In the genomic region with DNA sequence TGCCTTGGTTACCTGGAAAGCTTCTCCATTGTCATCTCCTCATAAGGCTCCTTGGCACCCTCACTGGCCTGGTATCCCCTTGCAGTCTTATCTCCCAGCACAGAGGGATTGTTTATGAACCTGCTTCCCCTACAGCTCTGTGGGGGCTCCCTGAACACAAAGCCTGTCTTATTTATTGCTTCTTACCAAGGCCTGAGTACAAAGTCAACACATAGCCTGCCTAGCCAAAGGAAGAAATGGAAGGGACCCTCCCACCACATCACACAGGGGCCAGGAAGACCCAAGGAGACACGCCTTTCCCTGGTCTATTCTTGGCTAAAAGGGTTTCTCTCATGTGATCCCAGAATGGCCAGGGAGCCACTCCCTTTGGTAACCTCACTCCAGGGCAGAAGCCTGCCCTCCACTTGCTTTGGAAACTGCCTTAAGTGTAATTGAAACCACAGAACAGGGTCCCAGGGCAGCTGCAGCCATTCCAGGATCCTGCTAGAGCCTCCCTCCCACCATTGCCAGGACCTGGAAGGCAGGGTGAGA, we compare ENCODE assay signal across 8 mouse cellular contexts. TPM values are rescaled to one million over a fixed set of nuclear protein-coding genes. Genes with fewer than 3 reads are reported as not detected.
A peak's percentile ranks its signal among the peaks of the same experiment; 100 is the strongest.
DNase-seq lines count a peak whose midpoint lies in the region; ATAC-seq and TF ChIP-seq lines count a peak whose summit lies in the region.

No protein-coding gene starts in this region.

- DNase-seq in midbrain, embryonic 14.5 days: no peak
- DNase-seq in heart, postnatal 0 days (ENCODE audit: low spot score): peak; percentile 59
- DNase-seq in kidney, postnatal 25 days: peak; percentile 40 to 74
- DNase-seq in urinary bladder, postnatal 25 days (ENCODE audit: low spot score): no peak
- no peak for DNase-seq in layer of hippocampus, postnatal 14 days (ENCODE audit: low spot score in 2 of 2)
- no peak for DNase-seq in cerebellum, adult 18-20 months

- no peaks in the 10 kb centered on the region for H3K9me3 ChIP-seq in midbrain, embryonic 14.5 days (ENCODE audit: control insufficient read depth, low read length)
- H3K9me3 ChIP-seq in midbrain, embryonic 13.5 days: no peaks in the 10 kb centered on the region
- no peaks in the 10 kb centered on the region for H3K9me3 ChIP-seq in heart, postnatal 0 days (replicated peaks; ENCODE audit: control insufficient read depth, low read length)
- no peaks in the 10 kb centered on the region for H3K9me3 ChIP-seq in stomach, embryonic 14.5 days (ENCODE audit: control insufficient read depth, low read depth, low read length)

- H3K27ac ChIP-seq in midbrain, embryonic 14.5 days (replicated peaks; ENCODE audit: low read depth, low read length): peak overlapping the region; percentile 26; the same call in 1 of the 2 replicates
- no peak overlapping the region for H3K27ac ChIP-seq in midbrain, embryonic 13.5 days
- H3K27ac ChIP-seq in heart, postnatal 0 days (ENCODE audit: low read depth): peak overlapping the region; percentile 91
- H3K27ac ChIP-seq in stomach, embryonic 14.5 days (ENCODE audit: low read length): peak overlapping the region; percentile 59; the same call in 1 of the 2 replicates

- TF ChIP-seq EP300 in heart, postnatal 0 days (IDR thresholded peaks at IDR 0.05; ENCODE audit: low read depth): peak; percentile 90

- WGBS in midbrain, embryonic 14.5 days: 32% methylated on average over 1 of the region's 1 CpGs
- WGBS in midbrain, embryonic 13.5 days: 50% methylated on average over 1 of the region's 1 CpGs
- 8% methylated on average over 1 of the region's 1 CpGs for WGBS in heart, postnatal 0 days
- 35% methylated on average over 1 of the region's 1 CpGs for WGBS in stomach, embryonic 14.5 days

- no peak for TF ChIP-seq CTCF in heart, postnatal 0 days (IDR thresholded peaks at IDR 0.05; ENCODE audit: low read depth)

- H3K4me3 ChIP-seq in midbrain, embryonic 14.5 days (replicated peaks; ENCODE audit: low read depth, low read length): no peak overlapping the region
- no peak overlapping the region for H3K4me3 ChIP-seq in midbrain, embryonic 13.5 days (replicated peaks)
- H3K4me3 ChIP-seq in heart, postnatal 0 days (ENCODE audit: low read depth, low read length): no peak overlapping the region
- no peak overlapping the region for H3K4me3 ChIP-seq in stomach, embryonic 14.5 days (ENCODE audit: low read depth, low read length)

- H3K9ac ChIP-seq in midbrain, embryonic 14.5 days (replicated peaks; ENCODE audit: low read length): no peak overlapping the region
- no peak overlapping the region for H3K9ac ChIP-seq in midbrain, embryonic 13.5 days (replicated peaks)
- 0 out of 2 replicates have a peak overlapping the region, but pooled peaks have one; percentile 18 for H3K9ac ChIP-seq in heart, postnatal 0 days (replicated peaks; ENCODE audit: low read depth, low read length)
- H3K9ac ChIP-seq in stomach, embryonic 14.5 days (replicated peaks; ENCODE audit: low read depth, low read length): no peak overlapping the region

- no peak for ATAC-seq in midbrain, embryonic 14.5 days (ENCODE audit: low FRiP score, low TSS enrichment)
- no peak for ATAC-seq in midbrain, embryonic 13.5 days
- ATAC-seq in heart, postnatal 0 days (ENCODE audit: insufficient read depth, low read depth): peak; percentile 44
- no peak for ATAC-seq in stomach, embryonic 14.5 days (ENCODE audit: insufficient number of reproducible peaks, insufficient read depth, low FRiP score, low read depth)

- H3K27me3 ChIP-seq in midbrain, embryonic 14.5 days (ENCODE audit: control insufficient read depth, insufficient read depth, low read length): no peaks in the 10 kb centered on the region
- H3K27me3 ChIP-seq in midbrain, embryonic 13.5 days: no peaks in the 10 kb centered on the region
- H3K27me3 ChIP-seq in heart, postnatal 0 days (ENCODE audit: control insufficient read depth, insufficient read depth, low read length): no peaks in the 10 kb centered on the region
- no peaks in the 10 kb centered on the region for H3K27me3 ChIP-seq in stomach, embryonic 14.5 days (ENCODE audit: control insufficient read depth, insufficient read depth, low read length)

- H3K4me2 ChIP-seq in midbrain, embryonic 14.5 days (ENCODE audit: low read length): no peak overlapping the region
- no peak overlapping the region for H3K4me2 ChIP-seq in midbrain, embryonic 13.5 days (replicated peaks)
- H3K4me2 ChIP-seq in heart, postnatal 0 days (ENCODE audit: low read depth, low read length): peak overlapping the region; percentile 22; the same call in 1 of the 2 replicates
- H3K4me2 ChIP-seq in stomach, embryonic 14.5 days (replicated peaks; ENCODE audit: low read depth, low read length): no peak overlapping the region

- H3K36me3 ChIP-seq in midbrain, embryonic 14.5 days (ENCODE audit: control insufficient read depth, insufficient read depth, low read length): no peaks in the 10 kb centered on the region
- no peaks in the 10 kb centered on the region for H3K36me3 ChIP-seq in midbrain, embryonic 13.5 days
- peaks cover 5% of the 10 kb centered on the region; the same call in 1 of the 2 replicates for H3K36me3 ChIP-seq in heart, postnatal 0 days (replicated peaks; ENCODE audit: control insufficient read depth, insufficient read depth, low read length)
- H3K36me3 ChIP-seq in stomach, embryonic 14.5 days (ENCODE audit: control insufficient read depth, insufficient read depth, low read length): no peaks in the 10 kb centered on the region

- H3K4me1 ChIP-seq in midbrain, embryonic 14.5 days (ENCODE audit: control insufficient read depth, insufficient read depth, low read length): peaks cover 17% of the 10 kb centered on the region
- H3K4me1 ChIP-seq in midbrain, embryonic 13.5 days (replicated peaks): peaks cover 16% of the 10 kb centered on the region
- peaks cover 26% of the 10 kb centered on the region for H3K4me1 ChIP-seq in heart, postnatal 0 days (ENCODE audit: control insufficient read depth, insufficient read depth)
- H3K4me1 ChIP-seq in stomach, embryonic 14.5 days (ENCODE audit: control insufficient read depth, insufficient read depth, low read length): peaks cover 10% of the 10 kb centered on the region; the same call in 1 of the 2 replicates

RNA-seq across cellular contexts. Expression of gene Pcif1, which starts 4.8 kb away (rescaled TPM):
- polyA plus RNA-seq in midbrain, embryonic 14.5 days (2014; fragmentation: Nextera tagmentation; extraction: Ambion mirVana): 92.8 and 99.5 TPM in 2 replicates
- polyA plus RNA-seq in midbrain, embryonic 13.5 days (2015; fragmentation: Nextera tagmentation; extraction: Ambion mirVana): 98.1 and 108 TPM in 2 replicates
- 51.8 and 63.6 TPM in 2 replicates for total RNA-seq in heart, postnatal 0 days (2014; rRNA removed; ENCODE audit: low replicate concordance)
- polyA plus RNA-seq in heart, postnatal 0 days (2015; fragmentation: Nextera tagmentation; extraction: Ambion mirVana): 50.6 and 54.2 TPM in 2 replicates
- 70.6 and 87.3 TPM in 2 replicates for polyA plus RNA-seq in stomach, embryonic 14.5 days (2014; fragmentation: Nextera tagmentation; extraction: Ambion mirVana)
- 10 to 100 TPM; 43.5 to 48.8 TPM for total RNA-seq in layer of hippocampus, postnatal 14 days (2021)

RNA-seq across cellular contexts. Expression of gene Pltp, which starts 16.8 kb away (rescaled TPM):
- 29.8 and 91.1 TPM in 2 replicates for polyA plus RNA-seq in midbrain, embryonic 14.5 days (2014; fragmentation: Nextera tagmentation; extraction: Ambion mirVana)
- 69.1 and 96.1 TPM in 2 replicates for polyA plus RNA-seq in midbrain, embryonic 13.5 days (2015; fragmentation: Nextera tagmentation; extraction: Ambion mirVana)
- total RNA-seq in heart, postnatal 0 days (2014; rRNA removed; ENCODE audit: low replicate concordance): 7.7 and 10.4 TPM in 2 replicates
- polyA plus RNA-seq in heart, postnatal 0 days (2015; fragmentation: Nextera tagmentation; extraction: Ambion mirVana): 8.3 and 8.6 TPM in 2 replicates
- polyA plus RNA-seq in stomach, embryonic 14.5 days (2014; fragmentation: Nextera tagmentation; extraction: Ambion mirVana): 50.6 and 53.2 TPM in 2 replicates
- total RNA-seq in layer of hippocampus, postnatal 14 days (2021): 100 to 1,000 TPM in 1 of 2 experiments, 10 to 100 TPM in 1; 72.5 to 107 TPM

RNA-seq across cellular contexts. Expression of gene Zfp335, which starts 37.3 kb away (rescaled TPM):
- 13.9 and 15.5 TPM in 2 replicates for polyA plus RNA-seq in midbrain, embryonic 14.5 days (2014; fragmentation: Nextera tagmentation; extraction: Ambion mirVana)
- 13.5 and 15.1 TPM in 2 replicates for polyA plus RNA-seq in midbrain, embryonic 13.5 days (2015; fragmentation: Nextera tagmentation; extraction: Ambion mirVana)
- total RNA-seq in heart, postnatal 0 days (2014; rRNA removed; ENCODE audit: low replicate concordance): 18.0 and 19.6 TPM in 2 replicates
- polyA plus RNA-seq in heart, postnatal 0 days (2015; fragmentation: Nextera tagmentation; extraction: Ambion mirVana): 3.7 TPM in 2 replicates
- 11.8 and 12.7 TPM in 2 replicates for polyA plus RNA-seq in stomach, embryonic 14.5 days (2014; fragmentation: Nextera tagmentation; extraction: Ambion mirVana)
- total RNA-seq in layer of hippocampus, postnatal 14 days (2021): 10 to 100 TPM; 25.0 to 26.4 TPM

RNA-seq across cellular contexts. Expression of gene Neurl2, which starts 41.0 kb away (rescaled TPM):
- polyA plus RNA-seq in midbrain, embryonic 14.5 days (2014; fragmentation: Nextera tagmentation; extraction: Ambion mirVana): 5.1 and 6.9 TPM in 2 replicates
- 4.7 TPM in 2 replicates for polyA plus RNA-seq in midbrain, embryonic 13.5 days (2015; fragmentation: Nextera tagmentation; extraction: Ambion mirVana)
- 57.1 and 103 TPM in 2 replicates for total RNA-seq in heart, postnatal 0 days (2014; rRNA removed; ENCODE audit: low replicate concordance)
- polyA plus RNA-seq in heart, postnatal 0 days (2015; fragmentation: Nextera tagmentation; extraction: Ambion mirVana): 68.4 and 76.5 TPM in 2 replicates
- 6.3 and 8.3 TPM in 2 replicates for polyA plus RNA-seq in stomach, embryonic 14.5 days (2014; fragmentation: Nextera tagmentation; extraction: Ambion mirVana)
- 1 to 10 TPM; 3.9 to 4.1 TPM for total RNA-seq in layer of hippocampus, postnatal 14 days (2021)

RNA-seq across cellular contexts. Expression of gene Ctsa, which starts 41.6 kb away (rescaled TPM):
- polyA plus RNA-seq in midbrain, embryonic 14.5 days (2014; fragmentation: Nextera tagmentation; extraction: Ambion mirVana): 77.1 and 88.2 TPM in 2 replicates
- polyA plus RNA-seq in midbrain, embryonic 13.5 days (2015; fragmentation: Nextera tagmentation; extraction: Ambion mirVana): 92.0 and 94.2 TPM in 2 replicates
- total RNA-seq in heart, postnatal 0 days (2014; rRNA removed; ENCODE audit: low replicate concordance): 259 and 263 TPM in 2 replicates
- polyA plus RNA-seq in heart, postnatal 0 days (2015; fragmentation: Nextera tagmentation; extraction: Ambion mirVana): 133 and 134 TPM in 2 replicates
- polyA plus RNA-seq in stomach, embryonic 14.5 days (2014; fragmentation: Nextera tagmentation; extraction: Ambion mirVana): 130 and 134 TPM in 2 replicates
- total RNA-seq in layer of hippocampus, postnatal 14 days (2021): 10 to 100 TPM; 87.7 to 89.6 TPM

Comparison
In these comparisons a context has a peak if more than half of its experiments do, and no peak if none do; other contexts are left out.
1. DNase-seq: peak in heart, postnatal 0 days (single experiment) and kidney, postnatal 25 days (2 of 2); none in midbrain, embryonic 14.5 days (single experiment), urinary bladder, postnatal 25 days (single experiment), layer of hippocampus, postnatal 14 days (0 of 2) and cerebellum, adult 18-20 months (0 of 2).